Mouse (Mus musculus): Measurements from ENCODE around the gene Mri1. TPM values are rescaled to one million over a fixed set of nuclear protein-coding genes. Genes with fewer than 3 reads are reported as not detected.

Mri1 gene
- total and polyA plus RNA-seq, 3 experiments = 58.6 to 102 (median 62.1) TPM

GRCm38 (mm10) chr8:84280777-84281176, 23.7 kb upstream of the Mri1 start:
- peaks cover 33% of the 10 kb centered on the region for H3K27me3 ChIP-seq (replicated peaks)
- in situ Hi-C loops (cut with MboI; ENCODE audit: low pct_ligation_motif_present, low pct_unique_long_range_greater_than_20kb, low sequenced_read_pairs) (loop anchor here (10.0 kb wide), 1 partner anchor 46 kb away; the partner anchor contains the start of gene Zswim4), dilution Hi-C loops (cut with MboI; ENCODE audit: extremely low pct_ligation_motif_present, extremely low pct_unique_long_range_greater_than_20kb, low sequenced_read_pairs) (no loop called here)
- H3K9ac ChIP-seq (ENCODE audit: insufficient read depth, low read depth) = no peak overlapping the region
- H3K4me2 ChIP-seq (ENCODE audit: insufficient read depth, low read depth, poor library complexity, severe bottlenecking) = no peak overlapping the region
- H3K4me1 ChIP-seq (ENCODE audit: control insufficient read depth in 1 of 2, insufficient read depth in 2 of 2) = no peaks in the 10 kb centered on the region
- H3K79me2 ChIP-seq (replicated peaks; ENCODE audit: control insufficient read depth, extremely low read depth, insufficient read depth, poor library complexity, severe bottlenecking) = no peaks in the 10 kb centered on the region
- no peak for DNase-seq (ENCODE audit: extremely low read depth)
- no peaks in the 10 kb centered on the region for H3K9me3 ChIP-seq (replicated peaks; ENCODE audit: low read length)
- no peaks in the 10 kb centered on the region for H3K36me3 ChIP-seq (replicated peaks in 1 of 2; ENCODE audit: control insufficient read depth in 1 of 2, insufficient read depth in 1 of 2, low read length in 1 of 2)
- H3K4me3 ChIP-seq (replicated peaks in 1 of 3; ENCODE audit: low read depth in 2 of 3, low read length in 2 of 3, poor library complexity in 1 of 3) = no peak overlapping the region
- no peak overlapping the region for H3K27ac ChIP-seq (ENCODE audit: insufficient read depth, low read depth)
- TF ChIP-seq MAFK (IDR thresholded peaks at IDR 0.05; ENCODE audit: insufficient replicate concordance, low read length) (no peak), JUN (IDR thresholded peaks at IDR 0.05; ENCODE audit: insufficient read depth, low read depth, low read length) (no peak), EP300 (IDR thresholded peaks at IDR 0.05; ENCODE audit: low read length) (no peak), USF2 (conservative IDR thresholded peaks at IDR 0.05; ENCODE audit: low read depth, low read length) (no peak), ZKSCAN1 (IDR thresholded peaks at IDR 0.05; ENCODE audit: borderline replicate concordance, low read depth, low read length) (no peak), CHD2 (IDR thresholded peaks at IDR 0.05; ENCODE audit: low read length) (no peak)

GRCm38 (mm10) chr8:84276447-84276846, 19.3 kb upstream of the Mri1 start:
- DNase-seq (ENCODE audit: extremely low read depth) = no peak
- Histone ChIP-seq H3K9ac (ENCODE audit: insufficient read depth, low read depth) (no peak overlapping the region), H3K4me1 (ENCODE audit: control insufficient read depth in 1 of 2, insufficient read depth in 2 of 2) (peaks cover 0 to 10% of the 10 kb centered on the region in 2 experiments; a peak in 2 of 4 replicates), H3K4me2 (ENCODE audit: insufficient read depth, low read depth, poor library complexity, severe bottlenecking) (no peak overlapping the region), H3K9me3 (replicated peaks; ENCODE audit: low read length) (no peaks in the 10 kb centered on the region), H3K4me3 (replicated peaks in 1 of 3; ENCODE audit: low read depth in 2 of 3, low read length in 2 of 3, poor library complexity in 1 of 3) (no peak overlapping the region), H3K36me3 (replicated peaks in 1 of 2; ENCODE audit: control insufficient read depth in 1 of 2, insufficient read depth in 1 of 2, low read length in 1 of 2) (no peaks in the 10 kb centered on the region), H3K27me3 (replicated peaks) (peaks cover 13% of the 10 kb centered on the region), H3K27ac (ENCODE audit: insufficient read depth, low read depth) (no peak overlapping the region), H3K79me2 (replicated peaks; ENCODE audit: control insufficient read depth, extremely low read depth, insufficient read depth, poor library complexity, severe bottlenecking) (no peaks in the 10 kb centered on the region)
- in situ Hi-C loops (cut with MboI; ENCODE audit: low pct_ligation_motif_present, low pct_unique_long_range_greater_than_20kb, low sequenced_read_pairs) (loop anchor here (10.0 kb wide), 1 partner anchor 92 kb away; the partner anchor contains the start of gene Nanos3), dilution Hi-C loops (cut with MboI; ENCODE audit: extremely low pct_ligation_motif_present, extremely low pct_unique_long_range_greater_than_20kb, low sequenced_read_pairs) (no loop called here)
- TF ChIP-seq EP300 (IDR thresholded peaks at IDR 0.05; ENCODE audit: low read length) (no peak), PAX5 (IDR thresholded peaks at IDR 0.05; ENCODE audit: low read length) (no peak), NELFE (IDR thresholded peaks at IDR 0.05; ENCODE audit: low read depth, low read length) (no peak), RAD21 (IDR thresholded peaks at IDR 0.05; ENCODE audit: low read depth, low read length) (no peak)

- no peaks in the 10 kb centered on the region for H3K27me3 ChIP-seq (replicated peaks)
- dilution Hi-C loops (cut with MboI; ENCODE audit: extremely low pct_ligation_motif_present, extremely low pct_unique_long_range_greater_than_20kb, low sequenced_read_pairs) (no loop called here), in situ Hi-C loops (cut with MboI; ENCODE audit: low pct_ligation_motif_present, low pct_unique_long_range_greater_than_20kb, low sequenced_read_pairs) (loop anchor here (10.0 kb wide), 1 partner anchor 89 kb away; the partner anchor contains the start of gene Nanos3)
- peaks cover 3 to 15% of the 10 kb centered on the region in 2 experiments; a peak in 3 of 4 replicates for H3K4me1 ChIP-seq (ENCODE audit: control insufficient read depth in 1 of 2, insufficient read depth in 2 of 2)
- DNase-seq (ENCODE audit: extremely low read depth) = no peak
- H3K9ac ChIP-seq (ENCODE audit: insufficient read depth, low read depth) = no peak overlapping the region
- H3K27ac ChIP-seq (ENCODE audit: insufficient read depth, low read depth) = no peak overlapping the region
- H3K9me3 ChIP-seq (replicated peaks; ENCODE audit: low read length) = no peaks in the 10 kb centered on the region
- no peak overlapping the region for H3K4me3 ChIP-seq (replicated peaks in 1 of 3; ENCODE audit: low read depth in 2 of 3, low read length in 2 of 3, poor library complexity in 1 of 3)
- H3K36me3 ChIP-seq (replicated peaks in 1 of 2; ENCODE audit: control insufficient read depth in 1 of 2, insufficient read depth in 1 of 2, low read length in 1 of 2) = peaks cover 0 to under 1% of the 10 kb centered on the region in 2 experiments
- H3K79me2 ChIP-seq (replicated peaks; ENCODE audit: control insufficient read depth, extremely low read depth, insufficient read depth, poor library complexity, severe bottlenecking) = 0 out of 2 replicates have a peak, but pooled peaks cover 6% of the 10 kb centered on the region
- H3K4me2 ChIP-seq (ENCODE audit: insufficient read depth, low read depth, poor library complexity, severe bottlenecking) = no peak overlapping the region
- TF ChIP-seq UBTF (IDR thresholded peaks at IDR 0.05; ENCODE audit: low read depth, low read length) (no peak), MXI1 (IDR thresholded peaks at IDR 0.05; ENCODE audit: low read depth, low read length) (no peak), MEF2A (IDR thresholded peaks at IDR 0.05; ENCODE audit: borderline replicate concordance, low read depth, low read length) (no peak), NRF1 (IDR thresholded peaks at IDR 0.05; ENCODE audit: low read depth, low read length) (no peak), CTCF (conservative IDR thresholded peaks at IDR 0.05 in 1 of 2, IDR thresholded peaks at IDR 0.05 in 1 of 2; ENCODE audit: low read depth in 2 of 2, low read length in 2 of 2) (no peak), CHD2 (IDR thresholded peaks at IDR 0.05; ENCODE audit: low read length) (no peak), GABPA (IDR thresholded peaks at IDR 0.05; ENCODE audit: insufficient replicate concordance, low read depth, low read length) (no peak), NELFE (IDR thresholded peaks at IDR 0.05; ENCODE audit: low read depth, low read length) (no peak), JUND (conservative IDR thresholded peaks at IDR 0.05; ENCODE audit: low read depth, low read length) (no peak)
These were observed 16.8 kb upstream of the Mri1 start for GRCm38 (mm10) chr8:84273968-84274367.
